Mouse (Mus musculus): Measurements from ENCODE around the gene Ripor2. TPM values are rescaled to one million over a fixed set of nuclear protein-coding genes. Genes with fewer than 3 reads are reported as not detected.

Gene Ripor2
- total RNA-seq, 1 experiment from 2014 or later: 72.0 TPM

GRCm38 (mm10) chr13:24714360-24714885 lies 132.4 kb downstream of the Ripor2 start:
- ATAC-seq (replicated peaks in 1 of 2; ENCODE audit: insufficient read depth in 1 of 2, low FRiP score in 2 of 2, low TSS enrichment in 1 of 2, low read depth in 1 of 2, poor library complexity in 2 of 2, severe bottlenecking in 2 of 2): no peak

- no peak for ATAC-seq (replicated peaks in 1 of 2; ENCODE audit: insufficient read depth in 1 of 2, low FRiP score in 2 of 2, low TSS enrichment in 1 of 2, low read depth in 1 of 2, poor library complexity in 2 of 2, severe bottlenecking in 2 of 2)
Observed at GRCm38 (mm10) chr13:24715601-24716000, 133.6 kb downstream of the Ripor2 start.

GRCm38 (mm10) chr13:24716441-24716840 lies 134.5 kb downstream of the Ripor2 start:
- no peak for ATAC-seq (replicated peaks in 1 of 2; ENCODE audit: insufficient read depth in 1 of 2, low FRiP score in 2 of 2, low TSS enrichment in 1 of 2, low read depth in 1 of 2, poor library complexity in 2 of 2, severe bottlenecking in 2 of 2)

DNA sequence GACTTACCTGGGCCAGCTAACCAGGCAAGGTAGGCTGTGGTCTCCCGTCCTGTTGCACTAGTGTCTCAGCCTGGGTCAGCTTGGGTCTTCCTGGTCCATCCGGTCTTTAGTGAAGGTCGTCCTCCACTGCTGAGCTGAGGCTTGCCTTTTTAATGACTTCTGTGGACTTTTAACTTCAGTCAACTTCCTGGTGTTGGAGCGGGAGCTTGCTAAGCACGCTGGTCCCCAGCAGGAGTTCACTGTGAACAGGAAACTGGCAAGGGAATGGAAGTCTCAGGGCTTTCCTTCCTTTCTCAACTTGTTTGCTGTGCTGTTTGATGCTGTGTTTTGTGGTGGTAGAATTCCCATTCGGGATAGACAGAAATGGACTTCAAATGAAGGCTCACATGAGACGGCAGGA lies 135.7 kb downstream of the Ripor2 start:
- ATAC-seq (replicated peaks in 1 of 2; ENCODE audit: insufficient read depth in 1 of 2, low FRiP score in 2 of 2, low TSS enrichment in 1 of 2, low read depth in 1 of 2, poor library complexity in 2 of 2, severe bottlenecking in 2 of 2): no peak

GRCm38 (mm10) chr13:24721502-24721901 lies 139.5 kb downstream of the Ripor2 start:
- ATAC-seq (replicated peaks in 1 of 2; ENCODE audit: insufficient read depth in 1 of 2, low FRiP score in 2 of 2, low TSS enrichment in 1 of 2, low read depth in 1 of 2, poor library complexity in 2 of 2, severe bottlenecking in 2 of 2): no peak

GRCm38 (mm10) chr13:24723699-24724394 lies 141.9 kb downstream of the Ripor2 start:
- no peak for ATAC-seq (replicated peaks in 1 of 2; ENCODE audit: insufficient read depth in 1 of 2, low FRiP score in 2 of 2, low TSS enrichment in 1 of 2, low read depth in 1 of 2, poor library complexity in 2 of 2, severe bottlenecking in 2 of 2)

- no peak for ATAC-seq (replicated peaks in 1 of 2; ENCODE audit: insufficient read depth in 1 of 2, low FRiP score in 2 of 2, low TSS enrichment in 1 of 2, low read depth in 1 of 2, poor library complexity in 2 of 2, severe bottlenecking in 2 of 2)
Observed at GRCm38 (mm10) chr13:24724395-24724759, 142.4 kb downstream of the Ripor2 start.

DNA sequence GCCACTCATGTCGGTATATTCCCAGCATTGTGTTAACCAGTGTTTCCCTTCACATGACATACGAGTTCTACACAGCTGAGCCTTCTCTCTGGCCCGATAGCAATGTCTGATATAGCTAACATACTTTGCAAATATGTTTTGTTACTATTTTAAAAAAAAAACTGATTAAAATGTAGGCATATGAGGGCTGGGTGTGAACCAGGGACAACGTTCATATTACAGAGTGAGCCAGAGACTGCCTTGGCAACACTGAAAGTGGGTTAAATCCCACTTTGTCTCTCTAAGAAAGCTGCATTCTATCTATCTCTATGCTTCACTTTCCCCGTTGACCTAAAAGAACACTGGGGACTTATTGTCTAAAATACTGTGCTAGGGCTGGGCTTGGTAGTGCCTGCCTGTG lies 147.1 kb downstream of the Ripor2 start:
- ATAC-seq (replicated peaks in 1 of 2; ENCODE audit: insufficient read depth in 1 of 2, low FRiP score in 2 of 2, low TSS enrichment in 1 of 2, low read depth in 1 of 2, poor library complexity in 2 of 2, severe bottlenecking in 2 of 2): no peak

DNA sequence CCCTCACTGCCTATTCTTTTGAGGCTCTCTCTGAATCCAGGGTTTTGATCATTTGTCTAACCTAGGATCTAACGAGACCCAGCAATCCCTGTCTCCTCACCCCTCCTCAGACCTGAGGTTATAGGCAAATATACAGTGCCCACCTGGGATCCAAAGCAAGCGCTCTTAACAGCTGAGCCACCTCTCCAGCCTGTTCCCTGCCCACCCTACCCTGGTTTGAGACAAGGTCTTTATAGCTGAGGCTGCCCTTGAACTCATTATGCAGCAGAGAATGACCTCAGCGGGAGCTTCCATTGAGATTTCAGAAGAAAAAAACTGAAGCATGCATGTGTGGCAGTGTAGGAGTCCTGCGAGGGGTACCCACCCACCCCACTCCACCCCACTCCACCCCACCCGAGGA lies 152.5 kb downstream of the Ripor2 start:
- no peak for ATAC-seq (replicated peaks in 1 of 2; ENCODE audit: insufficient read depth in 1 of 2, low FRiP score in 2 of 2, low TSS enrichment in 1 of 2, low read depth in 1 of 2, poor library complexity in 2 of 2, severe bottlenecking in 2 of 2)

DNA sequence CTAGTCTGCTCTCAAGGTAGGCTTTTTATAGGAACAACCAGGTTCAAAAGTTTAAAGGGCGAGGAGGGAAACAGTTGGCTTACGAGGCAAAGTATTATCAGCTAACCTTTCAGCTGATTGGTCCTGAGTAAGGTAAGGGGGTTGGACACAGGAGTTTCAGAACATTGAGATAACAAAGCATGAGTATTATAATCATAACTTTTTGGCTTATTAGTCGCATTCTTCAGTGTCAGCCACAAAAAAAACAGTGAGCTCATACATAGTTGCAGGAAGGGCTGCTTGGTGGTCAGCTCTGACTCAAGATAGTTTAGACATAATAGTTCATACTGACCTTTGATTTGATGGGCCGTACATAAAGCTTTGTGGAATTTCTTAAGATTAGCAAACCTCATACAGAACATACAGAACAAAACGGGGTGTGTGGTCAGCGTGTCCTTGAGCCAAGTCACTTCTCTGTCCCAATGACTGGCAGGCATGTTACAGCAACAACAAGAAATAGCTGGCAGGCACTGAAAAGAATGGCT lies 153.7 kb downstream of the Ripor2 start:
- ATAC-seq (replicated peaks in 1 of 2; ENCODE audit: insufficient read depth in 1 of 2, low FRiP score in 2 of 2, low TSS enrichment in 1 of 2, low read depth in 1 of 2, poor library complexity in 2 of 2, severe bottlenecking in 2 of 2): no peak

DNA sequence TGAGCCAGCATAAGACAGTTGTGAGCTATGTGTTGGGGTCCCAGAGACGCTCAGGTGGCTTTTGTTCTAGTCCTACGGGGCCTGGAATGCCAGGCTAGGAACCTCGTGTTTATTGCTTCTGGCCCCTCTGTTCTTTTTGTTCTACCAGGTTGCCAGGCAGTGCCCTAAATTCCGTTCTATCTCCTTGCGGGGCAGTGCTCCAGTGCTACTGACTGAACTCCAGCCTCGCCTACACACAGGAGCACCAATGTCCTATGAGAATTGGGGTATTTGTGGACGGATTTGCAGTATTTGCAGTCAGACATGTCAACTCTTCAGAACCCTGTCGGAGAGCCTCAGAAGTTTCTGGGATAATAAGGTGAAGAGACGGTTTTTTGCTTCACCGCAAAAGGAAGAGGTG lies 159.0 kb downstream of the Ripor2 start, which contains the start of gene Armh2:
Gene Armh2, plus strand, starts transcription at position 205 of the 400 bp plus-strand sequence.
- ATAC-seq (replicated peaks in 1 of 2; ENCODE audit: insufficient read depth in 1 of 2, low FRiP score in 2 of 2, low TSS enrichment in 1 of 2, low read depth in 1 of 2, poor library complexity in 2 of 2, severe bottlenecking in 2 of 2): no peak

GRCm38 (mm10) chr13:24747823-24748222 lies 165.8 kb downstream of the Ripor2 start:
- no peak for ATAC-seq (replicated peaks in 1 of 2; ENCODE audit: insufficient read depth in 1 of 2, low FRiP score in 2 of 2, low TSS enrichment in 1 of 2, low read depth in 1 of 2, poor library complexity in 2 of 2, severe bottlenecking in 2 of 2)

DNA sequence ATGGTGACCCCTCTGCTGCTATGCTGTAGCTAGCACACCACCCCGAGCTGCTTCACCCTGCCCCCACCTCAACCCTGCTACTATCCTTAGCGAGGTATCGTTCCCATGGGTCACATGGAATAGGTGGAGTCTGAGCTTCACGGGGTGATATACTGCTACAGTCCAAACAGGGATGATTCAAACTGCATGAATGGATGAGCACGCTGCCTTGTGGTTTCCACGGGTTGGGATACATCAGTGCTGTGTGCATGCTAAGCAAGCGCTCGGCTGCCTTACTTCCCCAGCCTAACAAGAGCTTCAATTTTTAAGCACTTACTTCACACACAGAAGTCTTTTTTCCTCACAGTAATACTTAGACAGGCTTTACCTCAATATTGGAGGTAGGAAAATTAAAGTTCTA lies 168.8 kb downstream of the Ripor2 start:
- no peak for ATAC-seq (replicated peaks in 1 of 2; ENCODE audit: insufficient read depth in 1 of 2, low FRiP score in 2 of 2, low TSS enrichment in 1 of 2, low read depth in 1 of 2, poor library complexity in 2 of 2, severe bottlenecking in 2 of 2)

DNA sequence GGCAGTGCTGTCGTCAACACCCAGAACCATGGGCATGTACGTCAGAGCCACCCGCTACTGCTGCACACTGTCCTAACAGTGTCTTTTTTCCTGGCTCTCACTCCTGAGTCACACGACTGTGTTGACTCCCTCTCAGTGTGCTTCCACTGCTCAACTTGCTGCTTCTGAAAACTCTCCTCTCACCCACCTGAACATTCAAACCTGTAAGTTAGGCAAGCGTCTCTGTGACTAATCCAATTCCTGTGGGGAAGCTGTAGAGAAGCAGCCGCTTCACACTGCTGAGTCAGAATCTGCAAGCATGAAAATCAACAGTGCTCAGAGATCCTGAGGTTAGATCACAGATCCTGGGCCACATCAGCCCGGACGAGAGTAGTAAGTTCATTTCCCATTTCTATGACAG lies 169.4 kb downstream of the Ripor2 start:
- ATAC-seq (replicated peaks in 1 of 2; ENCODE audit: insufficient read depth in 1 of 2, low FRiP score in 2 of 2, low TSS enrichment in 1 of 2, low read depth in 1 of 2, poor library complexity in 2 of 2, severe bottlenecking in 2 of 2): no peak

- no peak for ATAC-seq (replicated peaks in 1 of 2; ENCODE audit: insufficient read depth in 1 of 2, low FRiP score in 2 of 2, low TSS enrichment in 1 of 2, low read depth in 1 of 2, poor library complexity in 2 of 2, severe bottlenecking in 2 of 2)
Observed at GRCm38 (mm10) chr13:24756756-24757155, 174.8 kb downstream of the Ripor2 start.

DNA sequence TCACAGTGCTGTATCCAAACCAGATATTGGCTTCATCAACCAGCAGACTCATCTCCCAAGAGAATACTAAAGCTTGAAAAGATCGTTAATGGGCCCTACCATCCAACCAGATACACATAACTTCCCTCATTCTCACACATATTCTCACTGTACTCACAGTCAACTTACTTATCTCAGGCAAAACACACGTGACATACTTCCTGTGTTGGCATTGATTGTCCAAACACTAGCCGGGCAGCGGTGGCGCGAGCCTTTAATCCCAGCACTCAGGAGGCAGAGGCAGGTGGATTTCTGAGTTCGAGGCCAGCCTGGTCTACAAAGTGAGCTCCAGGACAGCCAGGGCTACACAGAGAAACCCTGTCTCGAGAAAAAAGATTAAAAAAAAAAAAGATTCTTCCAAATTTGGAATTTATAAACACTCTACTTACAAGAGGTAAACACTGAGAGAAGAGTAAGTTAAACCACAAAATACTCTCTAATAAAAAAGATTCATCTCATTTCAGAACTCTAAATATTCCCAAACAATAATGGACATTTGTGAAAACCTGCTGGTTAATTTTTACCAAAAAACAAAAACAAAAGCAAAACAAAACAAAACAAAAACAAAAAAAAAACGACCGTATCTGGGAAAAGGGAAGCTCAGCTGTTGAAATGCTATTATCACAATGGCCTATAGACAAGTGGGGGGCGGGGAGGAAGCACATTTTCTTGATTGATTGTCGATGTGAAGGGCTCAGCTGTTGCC lies 176.0 kb downstream of the Ripor2 start:
- no peak for ATAC-seq (replicated peaks in 1 of 2; ENCODE audit: insufficient read depth in 1 of 2, low FRiP score in 2 of 2, low TSS enrichment in 1 of 2, low read depth in 1 of 2, poor library complexity in 2 of 2, severe bottlenecking in 2 of 2)

GRCm38 (mm10) chr13:24759451-24759850 lies 177.5 kb downstream of the Ripor2 start:
- ATAC-seq (replicated peaks in 1 of 2; ENCODE audit: insufficient read depth in 1 of 2, low FRiP score in 2 of 2, low TSS enrichment in 1 of 2, low read depth in 1 of 2, poor library complexity in 2 of 2, severe bottlenecking in 2 of 2): no peak

DNA sequence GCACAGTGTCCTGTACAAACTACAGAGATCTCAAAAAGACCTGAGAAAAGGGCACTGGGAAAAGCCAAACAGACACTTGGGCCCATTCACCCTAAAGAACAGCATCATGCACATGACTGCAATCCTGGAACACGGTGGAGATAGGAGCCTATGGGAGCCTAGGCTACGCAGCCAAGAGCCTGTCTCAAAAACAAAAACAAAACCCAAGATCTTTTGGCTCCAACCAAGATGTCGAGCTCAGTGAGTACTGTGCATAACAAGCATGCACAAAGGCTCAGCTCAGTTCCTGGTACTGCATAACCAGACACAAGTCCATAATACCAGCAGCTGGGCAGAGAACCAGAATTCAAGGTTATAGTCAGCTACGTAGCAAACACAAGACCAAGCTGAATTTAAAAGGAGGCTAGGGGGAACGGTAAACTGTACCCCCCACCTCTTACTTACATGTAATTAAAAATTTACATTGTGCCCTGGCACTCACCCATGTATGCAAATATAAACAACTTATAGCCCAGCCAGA lies 178.4 kb downstream of the Ripor2 start:
- no peak for ATAC-seq (replicated peaks in 1 of 2; ENCODE audit: insufficient read depth in 1 of 2, low FRiP score in 2 of 2, low TSS enrichment in 1 of 2, low read depth in 1 of 2, poor library complexity in 2 of 2, severe bottlenecking in 2 of 2)
